Mouse (Mus musculus) c-Kit-positive CD71-positive TER-119-negative erythroid progenitor cells, embryonic 14.5 days (primary cell): ENCODE data around the gene Upf3b.
"Not testable (repeated sequence)": the region's sequence is repeated elsewhere in the genome, so short reads cannot be mapped to it uniquely, and the experiment has no call there.

ENCODE experiments used
- DNase-seq: peaks from one replicate; pipeline ENCODE4 v3.0.0-alpha.2; 2013; ENCODE audit warnings: low read depth

The Upf3b gene

GRCm38 (mm10) chrX:37080345-37080744 is 29.8 kb downstream of the Upf3b start:
- not testable (repeated sequence) for DNase-seq

GRCm38 (mm10) chrX:37076651-37077050 is 33.5 kb downstream of the Upf3b start:
- no peak for DNase-seq

- no peak for DNase-seq
Observed at GRCm38 (mm10) chrX:37074262-37074892, 35.7 kb downstream of the Upf3b start.

- no peak for DNase-seq
Observed at GRCm38 (mm10) chrX:37068766-37069165, 41.4 kb downstream of the Upf3b start.

- DNase-seq = no peak
Observed at GRCm38 (mm10) chrX:37067299-37067698, 42.8 kb downstream of the Upf3b start.

- DNase-seq = no peak
Observed at GRCm38 (mm10) chrX:37063902-37064301, 46.2 kb downstream of the Upf3b start.

GRCm38 (mm10) chrX:37048890-37049823 is 61.0 kb downstream of the Upf3b start:
- DNase-seq = no peak

GRCm38 (mm10) chrX:37048066-37048889 is 61.8 kb downstream of the Upf3b start, which contains the start of gene Sowahd:
Sowahd (plus strand) TSS chrX:37048845.
- DNase-seq = no peak

GRCm38 (mm10) chrX:37042726-37043125 is 67.4 kb downstream of the Upf3b start:
- DNase-seq = peak; percentile 23
